Mouse (Mus musculus) erythroid progenitor cell, adult 5-6 weeks (primary cell): ENCODE results near the gene 2610002M06Rik. TPM values are rescaled to one million over a fixed set of nuclear protein-coding genes. Genes with fewer than 3 reads are reported as not detected.

ENCODE experiments used
- ATAC-seq: replicated peaks from 2 replicates; pipeline ENCODE4 v1.8.0; 2016; ENCODE audit warnings: moderate number of reproducible peaks, mild to moderate bottlenecking, moderate TSS enrichment, inconsistent platforms; ENCODE audit not compliant: poor library complexity, low FRiP score, severe bottlenecking
- total RNA-seq, 2 experiments: library from RNA; stranded (forward) in 1 of 2; stranded (reverse) in 1 of 2; fragments of 150-400 nt in 1 of 2; fragments of 186-747, 209-891 nt in 1 of 2; gene quantifications; 2 replicates each; pipeline versions ENCODE4 v1.2.3 to v1.2.4; 2015 to 2017; ENCODE audit warnings: low replicate concordance in 2 of 2

2610002M06Rik gene
- 5.0 and 12.6 TPM in 2 replicates for total RNA-seq (2015; ENCODE audit: low replicate concordance)
- 8.5 and 11.3 TPM in 2 replicates for total RNA-seq (2017; ENCODE audit: low replicate concordance)

DNA sequence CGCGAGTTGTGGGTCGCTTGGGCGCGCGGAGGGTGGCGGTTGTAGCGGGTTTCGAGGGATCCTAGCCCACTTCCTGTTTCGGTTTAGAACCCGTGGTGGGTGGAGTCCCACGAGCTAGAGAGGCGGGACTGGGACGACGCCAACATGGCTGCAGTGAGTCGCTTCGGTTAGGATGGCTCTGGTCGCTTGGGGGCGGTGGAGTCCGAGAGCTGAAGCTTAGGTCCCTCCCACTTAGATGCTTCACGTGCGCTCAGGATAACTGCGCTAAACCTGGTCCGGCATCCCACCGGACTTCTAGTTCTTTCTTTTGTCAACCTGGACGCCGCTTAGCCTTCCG lies at the start of gene 2610002M06Rik:
2610002M06Rik (minus strand) TSS at position 117 of the 337 bp plus-strand sequence.
- ATAC-seq, result peak; percentile 99

- ATAC-seq, result no peak
These were observed 42.0 kb upstream of the 2610002M06Rik start for GRCm38 (mm10) chrX:107858165-107858564.

GRCm38 (mm10) chrX:107816726-107817125 lies 592 bp upstream of the 2610002M06Rik start:
- ATAC-seq, result no peak

- ATAC-seq, result peak; percentile 64
These were observed 474 bp downstream of the 2610002M06Rik start for GRCm38 (mm10) chrX:107815502-107816217.

DNA sequence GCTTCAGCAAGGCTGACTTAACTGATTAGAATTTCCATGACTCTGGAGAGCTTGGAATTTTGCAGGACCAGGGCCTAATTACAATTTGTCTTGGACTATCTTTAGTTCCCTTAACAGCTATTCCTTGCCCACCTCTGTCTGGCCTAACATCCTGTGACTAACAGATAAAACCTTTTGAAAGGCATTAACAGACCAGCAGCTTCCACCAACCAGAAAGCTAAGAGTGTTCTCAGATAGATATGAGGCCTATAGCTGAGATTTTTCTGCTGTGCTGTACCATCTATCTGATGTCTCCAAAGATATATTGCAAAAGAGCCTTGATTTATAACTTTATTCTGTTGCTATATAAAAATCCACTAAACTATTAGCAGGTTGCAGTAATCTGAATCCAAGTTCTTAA lies 4.0 kb downstream of the 2610002M06Rik start:
- no peak for ATAC-seq

GRCm38 (mm10) chrX:107796919-107797318 lies 19.2 kb downstream of the 2610002M06Rik start:
- peak; percentile 86 for ATAC-seq

GRCm38 (mm10) chrX:107795785-107796184 lies 20.3 kb downstream of the 2610002M06Rik start:
- ATAC-seq, result no peak

GRCm38 (mm10) chrX:107792290-107792689 lies 23.8 kb downstream of the 2610002M06Rik start, which contains the start of gene Tent5d:
Gene Tent5d, plus strand, starts transcription at chrX:107792590.
- no peak for ATAC-seq

DNA sequence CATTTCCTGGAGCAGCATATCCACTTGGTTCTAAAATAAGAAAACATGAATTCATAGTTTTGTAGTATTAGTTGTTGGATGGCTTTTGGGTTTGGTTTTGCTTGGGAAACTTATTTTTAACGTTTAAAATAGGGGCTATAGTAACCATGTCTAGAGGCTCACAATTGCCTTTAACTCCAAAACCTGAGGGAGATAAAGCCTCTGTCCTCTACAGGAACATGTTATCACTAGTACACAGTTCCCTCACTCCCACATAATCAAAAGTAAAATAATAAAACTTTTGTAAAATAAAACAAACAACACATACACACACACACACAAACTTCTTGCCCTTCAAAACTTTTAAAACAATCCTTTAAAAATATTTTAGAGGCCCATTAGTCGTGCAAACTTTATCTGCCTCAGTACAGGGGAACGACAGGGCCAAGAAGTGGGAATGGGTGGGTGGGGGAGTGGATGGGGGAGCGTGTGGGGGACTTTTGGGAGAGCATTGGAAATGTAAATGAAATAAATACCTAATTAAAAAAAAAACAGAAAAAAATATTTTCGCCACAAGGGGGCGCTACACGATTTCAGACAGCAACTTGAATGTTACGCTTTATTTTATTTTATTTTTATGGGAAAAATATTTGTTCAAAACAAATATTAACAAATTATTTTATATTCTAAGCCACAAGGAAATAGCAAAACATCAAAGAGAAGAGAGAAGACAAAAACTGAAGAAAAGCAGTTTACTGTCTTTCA lies 25.2 kb downstream of the 2610002M06Rik start:
- no peak for ATAC-seq

- no peak for ATAC-seq
These were observed 26.0 kb downstream of the 2610002M06Rik start for GRCm38 (mm10) chrX:107790136-107790535.

DNA sequence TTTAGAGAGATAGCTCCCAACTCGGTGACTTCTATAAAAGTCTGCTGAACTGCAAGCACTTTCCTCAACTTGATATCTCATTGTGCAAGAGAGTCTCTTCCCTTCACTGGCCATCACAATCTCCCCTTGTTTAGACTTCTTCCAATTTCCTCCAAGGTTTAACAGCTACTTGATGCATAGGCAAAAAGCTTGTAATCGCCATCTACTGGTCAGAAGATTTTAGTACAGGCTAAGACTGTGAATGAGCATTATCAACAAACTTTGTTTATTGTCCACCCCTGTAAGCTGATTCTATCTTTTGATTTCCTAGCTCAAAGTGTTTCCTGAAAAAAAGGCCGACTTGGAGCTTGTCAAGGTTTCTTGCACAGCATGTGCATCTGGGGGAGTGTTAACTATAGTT lies 48.2 kb downstream of the 2610002M06Rik start:
- ATAC-seq, result no peak

Other genes with a start within 250 kb of the 2610002M06Rik start
- gene Tbx22, start 148.4 kb downstream of the 2610002M06Rik start, total RNA-seq (2015; ENCODE audit: low replicate concordance), result not detected in 2 replicates
- not detected in 2 replicates for gene Tbx22, start 148.4 kb downstream of the 2610002M06Rik start, total RNA-seq (2017; ENCODE audit: low replicate concordance)
- not detected in 2 replicates for gene Tent5d, start 23.7 kb downstream of the 2610002M06Rik start, total RNA-seq (2015; ENCODE audit: low replicate concordance)
- not detected in 2 replicates for gene Tent5d, start 23.7 kb downstream of the 2610002M06Rik start, total RNA-seq (2017; ENCODE audit: low replicate concordance)
- gene Gm732, start 132.1 kb upstream of the 2610002M06Rik start, total RNA-seq (2015; ENCODE audit: low replicate concordance), result not detected in 2 replicates
- not detected in 2 replicates for gene Gm732, start 132.1 kb upstream of the 2610002M06Rik start, total RNA-seq (2017; ENCODE audit: low replicate concordance)